Mouse (Mus musculus) adrenal gland, adult 18-20 months (tissue): Measurements from ENCODE around the gene Itgb2l. TPM values are rescaled to one million over a fixed set of nuclear protein-coding genes. Genes with fewer than 3 reads are reported as not detected.

Experiments used
- DNase-seq, 2 experiments: peaks; one replicate each; pipeline ENCODE4 v3.0.0; 2021 to 2022; ENCODE audit warnings: low spot score in 2 of 2
- total RNA-seq, 2 experiments: library from RNA; stranded (reverse); gene quantifications; 1 replicate in 1 of 2; 2 replicates in 1 of 2; pipeline ENCODE4 v1.2.3; 2021

Itgb2l gene
- total RNA-seq, 2 experiments from 2014 or later = not detected

DNA sequence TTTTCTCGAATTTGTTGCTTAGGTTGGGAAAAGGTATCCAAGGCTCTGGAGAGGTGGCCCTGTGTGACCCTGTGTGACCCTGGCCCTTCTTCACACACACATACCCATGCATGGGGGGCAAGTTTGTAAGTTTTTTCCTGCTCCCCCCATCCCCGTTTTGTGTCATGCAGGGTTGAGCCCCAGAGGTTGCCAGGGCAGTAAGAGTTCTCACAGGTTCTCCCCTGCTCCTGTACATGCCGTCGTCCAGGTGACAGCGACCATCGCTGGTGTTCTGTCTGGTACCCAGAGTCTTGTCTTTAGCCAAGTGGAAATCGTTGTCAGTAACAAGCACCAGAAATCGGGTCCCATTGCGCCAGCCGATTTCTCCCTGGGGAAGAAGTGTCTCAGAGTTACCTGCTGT lies 10.2 kb downstream of the Itgb2l start:
- no peak for DNase-seq

- no peak for DNase-seq
Observed at GRCm38 (mm10) chr16:96429046-96429445, 14.4 kb downstream of the Itgb2l start.

- DNase-seq = no peak
Observed at GRCm38 (mm10) chr16:96426671-96427070, 16.7 kb downstream of the Itgb2l start.

DNA sequence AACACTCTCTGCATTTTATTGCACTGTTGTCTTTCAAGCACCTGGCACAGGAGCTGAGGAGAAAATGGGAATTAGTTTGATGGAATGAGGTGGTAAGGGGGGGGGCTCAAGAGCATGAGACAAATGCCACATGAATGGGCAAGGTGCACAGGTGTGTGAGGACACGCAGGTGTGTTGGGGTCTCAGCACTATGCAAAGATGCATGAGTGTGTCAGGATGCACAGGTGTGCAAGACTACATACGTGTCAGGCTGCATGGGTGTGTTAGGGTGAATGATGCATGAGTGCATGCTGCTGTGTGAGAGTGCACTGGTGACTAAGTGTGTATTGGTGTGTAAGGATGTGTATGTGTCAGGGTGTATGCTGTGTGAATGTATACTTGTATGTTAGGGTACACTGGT lies 18.4 kb downstream of the Itgb2l start:
- DNase-seq = no peak

DNA sequence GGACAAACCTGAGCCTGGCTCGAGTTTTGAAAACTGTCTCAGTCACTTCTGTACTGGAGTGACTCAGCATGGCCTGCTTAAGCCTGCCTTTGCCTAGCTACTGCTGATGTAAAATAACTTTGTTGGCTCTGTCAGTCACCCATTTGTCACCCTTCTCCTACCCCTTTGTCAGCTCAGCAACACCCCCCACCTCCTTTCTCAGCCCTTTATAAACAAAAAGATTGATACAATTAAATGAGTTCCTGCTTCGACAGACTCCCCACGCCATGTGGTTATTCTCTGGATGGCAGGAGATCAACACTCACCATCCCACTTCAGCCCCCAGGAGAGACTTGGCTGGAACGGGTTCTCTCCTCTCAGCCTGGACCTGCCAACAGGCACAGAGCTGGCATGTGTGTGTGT lies 35.4 kb downstream of the Itgb2l start:
- no peak for DNase-seq

DNA sequence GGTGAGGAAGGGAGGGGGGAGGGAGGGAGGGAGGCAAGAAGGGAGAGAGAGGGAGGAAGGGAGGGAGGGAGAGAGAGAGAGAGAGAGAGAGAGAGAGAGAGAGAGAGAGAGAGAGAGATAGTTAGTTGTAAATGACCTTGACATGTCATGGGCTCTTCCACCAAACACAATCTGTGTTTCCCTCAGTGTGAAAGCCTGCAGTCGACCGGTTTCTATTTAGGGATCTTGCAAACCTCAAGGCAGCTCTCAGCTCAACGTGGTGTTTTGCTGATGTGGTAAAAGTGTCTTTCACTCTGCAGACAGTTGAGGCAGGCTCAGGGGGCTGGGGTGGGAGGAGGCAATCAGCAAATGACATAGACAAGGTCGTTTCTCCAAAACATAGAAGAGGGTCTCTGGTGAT lies 37.1 kb downstream of the Itgb2l start:
- no peak for DNase-seq

GRCm38 (mm10) chr16:96402294-96402693 lies 41.1 kb downstream of the Itgb2l start:
- no peak for DNase-seq

DNA sequence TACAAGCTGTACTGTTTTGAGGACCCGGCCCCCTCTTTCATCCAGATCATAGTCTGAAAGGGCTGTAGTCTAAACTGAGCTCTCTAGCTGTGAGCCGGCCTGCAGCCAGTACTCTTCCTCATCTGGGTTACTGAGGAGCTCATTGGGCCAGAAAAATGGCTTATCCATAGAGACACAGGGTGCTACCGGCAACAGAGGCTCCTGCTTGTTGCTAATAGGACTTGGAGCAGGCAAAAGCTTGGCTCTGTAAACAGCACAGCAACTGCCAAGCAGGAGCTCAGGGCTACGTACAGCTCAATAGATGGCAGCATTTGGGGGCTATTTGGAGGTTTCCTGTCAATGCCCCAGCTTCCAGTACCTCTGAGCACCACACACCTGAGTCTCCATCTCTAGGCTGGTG lies 43.4 kb downstream of the Itgb2l start:
- DNase-seq = no peak

GRCm38 (mm10) chr16:96398806-96399205 lies 44.6 kb downstream of the Itgb2l start:
- no peak for DNase-seq

GRCm38 (mm10) chr16:96396013-96396650 lies 47.3 kb downstream of the Itgb2l start:
- no peak for DNase-seq

DNA sequence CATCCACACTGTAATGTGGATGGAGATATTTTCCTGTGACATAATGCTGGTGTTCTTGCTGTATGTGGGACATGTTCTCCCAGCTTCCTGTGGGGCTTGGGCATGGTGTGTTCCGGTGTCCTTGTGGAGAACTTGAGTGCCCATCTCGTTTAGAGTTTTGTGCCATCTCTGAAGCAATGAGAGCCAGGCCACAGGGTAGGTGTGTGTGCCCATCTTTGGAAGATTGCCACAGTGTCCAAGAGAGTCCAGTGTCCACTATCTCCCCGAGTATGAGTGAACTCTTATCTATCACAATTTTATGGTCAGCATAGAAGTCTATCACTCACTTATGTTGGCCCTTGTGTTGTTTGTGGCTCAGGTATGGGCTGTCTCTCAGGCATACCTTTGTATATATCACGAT lies 47.9 kb downstream of the Itgb2l start:
- no peak for DNase-seq

GRCm38 (mm10) chr16:96391070-96391469 lies 52.3 kb downstream of the Itgb2l start:
- no peak for DNase-seq

- DNase-seq = no peak
Observed at GRCm38 (mm10) chr16:96388481-96388880, 54.9 kb downstream of the Itgb2l start.

DNA sequence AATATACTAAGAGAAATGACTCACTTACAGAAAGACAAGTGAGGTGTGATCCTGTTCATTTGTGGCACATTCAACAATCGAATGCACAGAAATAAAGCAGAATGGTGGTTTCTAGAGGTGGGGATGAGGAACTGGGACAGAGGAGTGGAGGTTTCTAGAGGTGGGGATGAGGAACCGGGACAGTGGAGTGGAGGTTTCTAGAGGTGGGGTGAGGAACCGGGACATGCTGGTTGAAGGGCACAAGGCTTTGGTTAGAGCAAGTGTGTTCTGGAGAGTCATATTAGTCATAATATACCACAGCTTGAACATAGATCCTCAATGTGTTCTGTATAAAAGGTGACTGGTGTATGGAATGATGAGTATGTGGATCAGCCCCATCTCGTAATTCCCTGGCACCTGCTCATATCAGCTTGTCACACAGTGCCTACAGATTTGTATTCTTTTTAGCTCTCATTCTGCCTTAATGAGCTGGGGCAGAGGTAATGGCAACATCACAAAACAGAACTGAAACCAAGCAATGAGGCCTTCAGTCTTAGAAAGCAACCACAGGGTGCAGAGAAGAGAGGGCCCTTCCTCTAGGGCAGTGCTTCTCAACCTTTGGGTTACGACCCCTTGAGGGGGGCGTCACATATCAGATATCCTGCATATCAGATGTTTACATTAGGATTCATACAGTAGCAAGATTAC lies 55.6 kb downstream of the Itgb2l start:
- no peak for DNase-seq

DNA sequence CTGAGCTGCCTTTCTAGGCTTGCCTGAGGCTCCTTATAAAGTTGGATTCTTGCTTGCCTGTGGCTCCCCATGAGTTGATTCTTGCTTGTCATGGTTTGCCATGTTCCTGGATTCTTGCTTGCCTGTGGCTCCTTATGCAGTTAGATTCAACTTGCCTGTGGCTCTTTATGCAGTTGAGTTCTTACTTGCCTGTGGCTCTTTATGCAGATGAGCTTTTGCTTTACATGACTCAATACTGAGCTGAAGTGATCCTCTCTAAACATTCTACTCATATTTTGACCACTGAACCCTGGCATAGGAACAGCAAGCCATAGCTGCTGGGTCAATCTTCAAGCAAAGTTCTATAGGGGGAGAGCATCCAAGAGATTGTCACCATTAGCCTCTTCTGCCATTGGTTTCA lies 58.7 kb downstream of the Itgb2l start:
- no peak for DNase-seq

DNA sequence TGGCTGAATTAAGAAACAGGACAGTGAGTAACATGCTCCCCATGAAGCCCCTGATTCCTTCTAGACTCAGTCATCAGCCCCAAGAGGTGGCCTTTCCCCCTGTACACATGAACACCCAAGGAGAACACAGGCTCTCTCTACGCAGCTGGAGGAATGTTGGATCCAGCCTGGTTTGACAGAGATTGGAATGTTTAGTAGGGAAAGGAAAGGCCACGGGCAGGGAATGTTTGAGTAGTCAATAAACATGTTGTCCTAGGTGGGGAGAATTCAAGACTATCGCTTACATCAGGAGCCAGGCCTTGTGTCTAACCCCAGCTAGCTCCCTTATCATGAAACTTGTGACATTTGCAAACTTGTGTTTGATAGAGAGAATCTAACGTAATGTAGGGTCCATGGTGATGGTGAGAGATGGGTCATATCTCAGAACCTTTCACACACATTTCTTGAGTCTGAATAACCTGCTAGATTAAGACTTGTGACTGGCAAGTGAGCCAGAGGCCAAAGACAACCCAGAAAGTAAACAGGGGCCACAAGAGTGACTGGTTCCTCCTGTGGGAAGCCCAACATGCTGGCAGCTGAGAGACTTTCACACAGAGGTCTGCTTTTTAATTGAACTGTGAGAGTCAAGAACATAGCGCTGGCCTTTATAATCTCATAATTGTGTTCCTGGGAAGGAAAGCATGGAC lies 60.8 kb downstream of the Itgb2l start:
- DNase-seq = no peak

DNA sequence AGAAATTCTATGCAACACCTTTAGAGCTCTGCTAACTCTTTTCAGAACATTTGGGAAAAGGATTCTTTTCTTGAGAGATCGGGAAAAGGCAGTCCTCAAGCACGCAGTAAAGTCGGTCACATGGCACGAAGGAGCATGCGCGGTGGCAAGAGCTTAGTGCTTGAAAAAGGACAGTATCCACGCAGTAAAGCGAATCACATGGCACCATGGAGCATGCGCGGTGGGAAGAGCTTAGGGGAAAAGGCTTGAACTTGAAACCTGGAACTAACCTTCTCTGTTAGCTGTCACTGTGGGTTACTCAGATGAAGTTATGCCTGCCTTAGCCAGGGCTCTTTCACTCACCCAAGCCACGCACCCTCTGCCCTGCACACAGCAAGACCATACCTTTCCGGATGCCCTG lies 62.0 kb downstream of the Itgb2l start:
- DNase-seq = no peak

- no peak for DNase-seq
Observed at GRCm38 (mm10) chr16:96378111-96378510, 65.3 kb downstream of the Itgb2l start.

DNA sequence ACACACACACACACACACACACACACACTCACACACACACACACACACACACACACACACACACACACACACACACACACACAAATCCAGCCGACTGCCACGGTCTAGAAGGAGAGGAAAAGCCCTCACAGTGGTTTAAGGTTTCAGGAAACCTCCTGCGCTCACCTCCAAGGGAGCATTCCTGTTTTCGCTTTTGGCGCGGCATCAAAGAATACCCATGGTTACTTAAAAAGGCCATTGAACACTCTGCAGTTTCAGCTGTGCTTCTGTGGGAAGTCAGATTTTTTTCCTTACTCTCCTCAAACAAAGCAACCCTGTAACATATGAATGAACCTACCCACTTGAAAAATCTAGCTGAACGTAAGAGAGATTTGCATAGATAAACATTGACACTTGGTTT lies 67.1 kb downstream of the Itgb2l start:
- no peak for DNase-seq

- DNase-seq = no peak
Observed at GRCm38 (mm10) chr16:96375538-96375937, 67.9 kb downstream of the Itgb2l start.

DNA sequence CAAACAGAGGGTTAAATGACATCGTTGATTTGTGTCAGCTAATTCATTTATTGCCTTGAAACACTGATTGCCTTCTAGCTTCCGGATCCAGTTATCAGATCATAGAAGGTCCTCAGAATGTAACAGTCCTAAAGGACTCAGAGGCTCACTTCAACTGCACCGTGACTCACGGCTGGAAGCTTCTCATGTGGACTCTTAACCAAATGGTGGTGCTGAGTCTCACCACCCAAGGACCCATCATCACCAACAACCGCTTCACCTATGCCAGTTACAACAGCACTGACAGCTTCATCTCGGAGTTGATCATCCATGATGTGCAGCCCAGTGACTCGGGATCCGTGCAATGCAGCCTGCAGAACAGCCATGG lies 70.7 kb downstream of the Itgb2l start:
- no peak for DNase-seq
